Mouse (Mus musculus) urinary bladder, postnatal 0 days (tissue): Measurements from ENCODE around the gene Tprgl. TPM values are rescaled to one million over a fixed set of nuclear protein-coding genes. Genes with fewer than 3 reads are reported as not detected.

ENCODE experiments used
- polyA plus RNA-seq: library from polyadenylated mRNA; unstranded; fragments of >200 nt; fragmentation: Nextera tagmentation; extraction: Ambion mirVana; gene quantifications from 2 replicates; pipeline ENCODE4 v1.2.1, GENCODE M21; 2015

Tprgl gene
- 177 and 180 TPM in 2 replicates for polyA plus RNA-seq

GRCm38 (mm10) chr4:154160538-154161390 lies at the start of gene Tprgl:
Tprgl (minus strand) TSS chr4:154160666.

GRCm38 (mm10) chr4:154170506-154171150 lies 10.2 kb upstream of the Tprgl start, which contains the start of gene Megf6:
Megf6 (plus strand) TSS chr4:154170730.

GRCm38 (mm10) chr4:154142211-154143040 lies 18.0 kb downstream of the Tprgl start, which contains the start of gene Wrap73:
Wrap73 (plus strand) TSS chr4:154142372.

GRCm38 (mm10) chr4:154140182-154140212 lies 20.5 kb downstream of the Tprgl start, which contains the start of gene Trp73:
Trp73 (minus strand) TSS chr4:154140208.

Other genes with a start within 250 kb of the Tprgl start
- gene A430005L14Rik, start 203.4 kb downstream of the Tprgl start, polyA plus RNA-seq: 55.1 and 56.6 TPM in 2 replicates
- 4.0 and 4.9 TPM in 2 replicates for gene Dffb, start 185.5 kb downstream of the Tprgl start, polyA plus RNA-seq
- 8.3 and 9.0 TPM in 2 replicates for gene Cep104, start 185.5 kb downstream of the Tprgl start, polyA plus RNA-seq
- gene Lrrc47, start 148.9 kb downstream of the Tprgl start, polyA plus RNA-seq: 11.9 and 12.8 TPM in 2 replicates
- gene Smim1, start 134.4 kb downstream of the Tprgl start, polyA plus RNA-seq: 42.8 and 45.0 TPM in 2 replicates
- gene Ccdc27, start 118.0 kb downstream of the Tprgl start, polyA plus RNA-seq: not detected in 2 replicates
- gene Trp73, start 20.5 kb downstream of the Tprgl start, polyA plus RNA-seq: 0.06 and 0.10 TPM in 2 replicates
- 13.8 and 16.3 TPM in 2 replicates for gene Wrap73, start 18.3 kb downstream of the Tprgl start, polyA plus RNA-seq
- 11.5 and 15.4 TPM in 2 replicates for gene Megf6, start 10.1 kb upstream of the Tprgl start, polyA plus RNA-seq
- gene Arhgef16, start 141.0 kb upstream of the Tprgl start, polyA plus RNA-seq: 7.0 and 9.0 TPM in 2 replicates
- gene B230104I21Rik, start 175.5 kb upstream of the Tprgl start, polyA plus RNA-seq: not detected in 2 replicates